Mouse (Mus musculus): ENCODE data around the gene Fubp1. TPM values are rescaled to one million over a fixed set of nuclear protein-coding genes. Genes with fewer than 3 reads are reported as not detected.
A peak's percentile ranks its signal among the peaks of the same experiment; 100 is the strongest.

Fubp1 gene
- 100 to 1,000 TPM; 158 to 202 TPM for total RNA-seq (2021)
- long read RNA-seq, experiment 1, full-length matches to known transcripts: 11 of 34 reads
- long read RNA-seq, experiment 1, partial matches to known transcripts: 2 of 34 reads
- long read RNA-seq, experiment 1, other reads (novel, unspliced or antisense): 21 of 34 reads
- long read RNA-seq, experiment 2, full-length matches to known transcripts: 19 of 49 reads
- long read RNA-seq, experiment 2, partial matches to known transcripts: 12 of 49 reads
- long read RNA-seq, experiment 2, other reads (novel, unspliced or antisense): 18 of 49 reads

DNA sequence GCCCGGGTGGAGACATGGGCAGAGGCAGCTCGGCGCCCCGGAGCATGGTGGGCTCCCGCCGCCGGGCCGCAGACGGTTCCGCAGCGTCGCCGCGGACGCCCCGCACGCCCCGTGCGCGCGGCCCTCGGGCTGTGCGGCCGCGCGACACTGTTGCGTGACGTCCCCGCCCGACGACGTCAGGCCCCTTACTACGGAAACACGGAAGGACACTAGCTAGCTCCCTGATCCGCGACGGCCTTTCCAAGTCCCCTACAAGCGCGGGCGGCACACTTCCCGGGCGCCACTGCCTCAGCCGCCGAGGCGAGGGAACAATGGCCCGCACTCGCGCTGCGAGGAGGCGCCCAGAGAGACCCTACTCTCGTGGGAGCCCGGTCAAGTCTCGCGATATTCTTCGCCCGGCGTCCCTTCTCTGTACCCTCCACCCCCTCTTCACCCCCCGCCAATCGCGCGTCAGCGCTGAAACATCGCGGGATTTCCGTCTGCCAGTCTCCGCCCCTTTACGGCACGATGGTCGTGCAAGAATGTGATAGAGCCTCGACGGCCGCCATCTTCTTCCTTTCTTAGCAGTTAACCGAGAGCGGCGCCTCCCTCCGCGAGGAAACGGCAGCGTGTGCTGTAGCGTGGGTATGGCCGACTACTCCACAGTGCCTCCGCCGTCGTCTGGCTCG, at the start of gene Fubp1, which contains the start of gene Dnajb4:
TSS of gene Fubp1 (plus strand) at position 456 of the 668 bp plus-strand sequence.
TSS of gene Dnajb4 (minus strand) at position 336 of the 668 bp plus-strand sequence.
- DNase-seq (ENCODE audit: low spot score in 2 of 2): peak; percentile 100

GRCm38 (mm10) chr3:152160607-152161006, 49.6 kb upstream of the Fubp1 start:
- DNase-seq (ENCODE audit: low spot score in 2 of 2): no peak

GRCm38 (mm10) chr3:152163320-152163719, 46.9 kb upstream of the Fubp1 start:
- DNase-seq (ENCODE audit: low spot score in 2 of 2): no peak

- DNase-seq (ENCODE audit: low spot score in 2 of 2): no peak
These were observed 45.2 kb upstream of the Fubp1 start for GRCm38 (mm10) chr3:152165014-152165350.

DNA sequence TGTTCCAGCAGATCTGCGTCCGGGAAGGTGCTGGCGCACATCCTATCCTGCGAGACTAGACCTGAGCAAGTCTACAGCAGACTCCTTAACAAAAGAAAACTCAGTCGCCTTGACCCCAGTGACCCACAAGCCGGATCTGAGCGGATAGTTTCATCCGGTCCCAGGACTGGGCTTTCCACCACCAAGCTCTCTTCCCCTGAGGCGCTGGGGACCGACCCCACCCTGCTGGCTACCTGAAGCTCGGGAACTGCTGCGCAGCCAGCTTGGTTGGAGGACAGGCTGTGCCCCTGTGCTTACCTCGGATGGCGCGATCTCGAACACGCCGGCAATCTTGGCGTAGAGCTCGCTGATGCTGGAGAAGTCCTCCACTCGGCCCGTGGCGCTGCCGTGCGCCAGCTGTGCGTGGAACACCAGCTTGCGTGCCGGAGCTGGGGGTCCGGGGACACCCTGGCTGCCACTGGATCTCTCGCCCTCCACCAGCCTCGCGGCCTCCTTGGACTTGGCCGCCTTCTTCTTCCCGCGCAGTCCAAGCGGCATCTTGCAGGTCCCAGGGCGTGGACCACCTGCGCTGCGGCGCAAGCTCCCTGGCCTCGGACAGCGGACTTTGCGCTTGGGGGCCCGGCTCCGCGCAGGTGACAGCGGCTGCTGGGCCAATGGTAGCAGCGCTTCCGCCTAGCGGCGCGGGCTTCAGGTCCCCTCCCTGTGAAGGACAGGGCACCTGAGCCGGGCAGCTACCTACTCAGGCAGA, 44.7 kb upstream of the Fubp1 start:
- peak in 1 of 2 experiments; percentile 13 for DNase-seq (ENCODE audit: low spot score in 2 of 2)

DNA sequence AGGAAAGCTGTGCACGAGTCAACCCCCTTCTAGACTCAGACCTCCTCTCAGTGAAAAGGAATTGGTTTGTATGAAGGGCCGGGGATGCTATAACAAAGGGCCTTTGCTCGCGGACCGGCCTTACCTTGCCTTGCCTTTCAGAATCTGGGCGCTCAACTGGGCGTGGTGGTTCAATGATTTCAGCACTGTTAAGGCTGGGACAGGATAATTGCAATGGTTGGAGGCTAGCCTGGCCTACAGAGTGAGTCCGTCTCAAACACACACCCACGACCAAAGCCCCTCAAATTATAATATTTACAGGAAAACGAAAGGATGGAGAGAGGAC, 44.2 kb upstream of the Fubp1 start, which contains the start of gene Gipc2:
TSS of gene Gipc2 (minus strand) at position 132 of the 325 bp plus-strand sequence.
- no peak for DNase-seq (ENCODE audit: low spot score in 2 of 2)

DNA sequence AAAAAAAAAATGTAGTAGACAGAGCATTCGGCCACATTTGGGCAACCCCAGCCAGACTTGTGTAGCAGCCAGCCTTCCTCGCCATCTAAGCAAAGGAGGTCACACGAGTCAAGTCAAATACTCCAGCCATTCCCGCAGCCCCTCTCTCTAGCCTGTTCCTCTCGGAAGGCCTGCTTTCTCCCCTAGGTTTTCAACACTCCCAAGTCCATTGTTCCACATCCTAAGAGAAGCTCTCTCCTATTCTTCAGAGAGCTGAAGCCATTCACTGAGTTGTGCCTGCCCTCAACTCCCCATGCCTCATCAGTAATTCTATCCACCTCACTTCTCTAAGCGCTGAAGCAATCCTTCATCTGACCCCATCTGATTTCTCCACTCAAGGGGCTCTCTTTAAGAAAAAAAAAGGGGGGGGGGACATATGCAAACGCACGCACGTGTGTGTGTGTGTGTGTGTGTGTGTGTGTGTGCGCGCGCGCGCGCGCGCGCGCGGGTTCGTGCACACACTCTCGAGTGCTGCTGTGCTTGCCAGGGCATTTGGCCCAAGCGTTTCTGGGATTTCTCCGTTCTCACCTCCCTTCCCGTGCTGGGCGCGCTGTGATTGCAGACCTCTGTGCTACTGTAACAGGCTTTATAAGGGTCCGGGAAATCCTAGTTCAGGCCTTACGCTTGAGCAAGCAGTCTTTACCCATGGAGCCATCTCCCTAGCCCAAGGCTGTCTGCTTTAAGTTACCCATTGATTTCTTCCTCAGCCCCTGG, 43.3 kb upstream of the Fubp1 start:
- DNase-seq (ENCODE audit: low spot score in 2 of 2): no peak

- no peak for DNase-seq (ENCODE audit: low spot score in 2 of 2)
These were observed 42.2 kb upstream of the Fubp1 start for GRCm38 (mm10) chr3:152168007-152168406.

- DNase-seq (ENCODE audit: low spot score in 2 of 2): no peak
These were observed 39.8 kb upstream of the Fubp1 start for GRCm38 (mm10) chr3:152170407-152170806.

DNA sequence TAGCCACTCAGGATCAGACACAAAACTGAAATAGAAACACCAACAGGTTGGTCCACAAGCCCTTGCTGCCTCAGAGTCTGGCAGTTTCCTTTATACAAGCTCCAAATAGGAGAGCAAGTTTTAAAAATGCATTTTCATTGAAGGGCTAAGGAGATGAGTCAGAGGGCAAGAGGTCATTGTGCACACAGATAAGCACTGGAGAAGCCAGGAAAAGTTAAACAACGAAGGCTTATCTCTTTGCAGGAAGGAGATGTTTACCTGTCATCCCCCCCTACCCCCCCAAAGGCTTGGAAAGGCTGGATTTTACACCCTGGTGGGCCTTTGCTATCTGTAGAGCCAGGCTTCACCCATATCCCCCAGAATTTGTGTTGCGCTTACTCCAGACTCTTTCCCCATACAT, 39.0 kb upstream of the Fubp1 start:
- DNase-seq (ENCODE audit: low spot score in 2 of 2): no peak

- no peak for DNase-seq (ENCODE audit: low spot score in 2 of 2)
These were observed 38.4 kb upstream of the Fubp1 start for GRCm38 (mm10) chr3:152171862-152172261.

GRCm38 (mm10) chr3:152172322-152172935, 37.8 kb upstream of the Fubp1 start:
- DNase-seq (ENCODE audit: low spot score in 2 of 2): no peak

- no peak for DNase-seq (ENCODE audit: low spot score in 2 of 2)
These were observed 31.4 kb upstream of the Fubp1 start for GRCm38 (mm10) chr3:152178816-152179215.

DNA sequence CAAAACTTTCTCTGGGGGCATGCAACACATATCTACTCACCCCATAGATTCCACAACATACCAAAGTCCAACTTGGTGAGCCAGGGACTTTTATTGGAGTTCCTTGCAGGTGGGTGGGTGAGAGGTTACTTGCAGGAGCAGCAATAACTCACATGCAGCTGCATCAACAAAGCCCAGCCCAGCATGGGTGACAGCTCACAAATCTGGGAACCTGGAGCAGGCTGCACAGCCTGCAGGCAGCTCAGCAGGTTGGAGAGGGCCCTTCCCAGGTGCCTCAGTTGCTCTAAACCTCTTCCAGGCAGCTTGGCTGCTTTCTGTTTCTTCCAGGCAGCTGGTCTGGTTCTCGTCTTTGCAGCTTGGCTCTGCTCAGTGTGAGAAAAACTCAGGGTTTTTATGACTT, 30.9 kb upstream of the Fubp1 start:
- no peak for DNase-seq (ENCODE audit: low spot score in 2 of 2)

DNA sequence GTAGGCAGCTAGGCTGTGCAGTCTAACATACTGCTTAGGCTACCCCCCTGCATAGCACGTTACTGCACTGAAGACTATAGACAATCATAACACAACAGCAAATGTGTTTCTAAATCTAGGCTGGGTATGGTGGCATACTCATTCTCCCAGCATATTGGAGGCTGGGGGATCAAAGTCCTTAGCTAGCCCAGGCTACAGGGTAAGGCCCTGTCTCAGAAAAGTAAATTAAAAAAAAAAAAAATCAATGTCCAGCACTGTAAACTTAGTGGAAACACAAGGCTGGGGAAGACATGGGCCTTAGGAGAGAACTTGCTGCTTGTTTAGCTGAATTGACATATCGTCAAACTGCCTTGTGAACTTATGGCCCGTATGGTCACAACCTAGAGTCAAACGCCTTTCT, 29.6 kb upstream of the Fubp1 start:
- no peak for DNase-seq (ENCODE audit: low spot score in 2 of 2)

DNA sequence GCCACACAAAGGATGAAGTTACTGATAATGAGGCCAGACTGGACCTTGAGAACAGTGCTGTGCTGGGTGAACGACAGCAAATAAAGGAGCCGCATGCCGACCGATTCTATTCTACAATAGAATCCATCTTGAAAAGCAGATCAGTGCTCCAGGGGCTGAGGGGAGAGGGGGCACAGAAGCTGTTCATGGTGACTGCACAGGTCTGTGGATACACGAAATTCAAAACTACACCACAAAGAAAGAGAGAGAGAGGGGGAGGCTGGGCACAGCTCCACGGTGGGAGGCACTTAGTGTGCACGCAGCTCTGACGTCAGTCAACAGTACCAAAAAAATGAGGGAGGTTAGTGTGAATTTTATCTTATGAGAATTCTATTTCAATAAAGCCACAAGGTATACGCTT, 26.7 kb upstream of the Fubp1 start:
- DNase-seq (ENCODE audit: low spot score in 2 of 2): no peak

DNA sequence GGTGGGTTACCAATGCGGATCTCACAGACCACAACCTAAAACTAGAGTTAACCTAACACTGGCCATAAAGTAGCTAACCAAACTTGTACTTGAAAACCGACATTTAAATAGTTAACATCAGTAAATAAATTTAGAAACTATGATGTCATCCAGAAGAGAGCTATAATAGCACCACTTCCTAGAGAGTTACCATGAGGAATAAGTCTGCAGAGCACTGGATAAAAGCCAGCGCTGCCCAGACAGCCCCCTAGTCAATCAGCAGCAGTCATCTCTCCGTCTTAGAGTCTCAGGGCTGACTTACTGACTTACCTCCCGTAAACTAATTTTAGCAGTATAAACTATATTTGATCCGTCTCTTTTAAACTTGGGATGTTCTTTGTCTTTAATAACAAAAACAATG, 24.1 kb upstream of the Fubp1 start:
- no peak for DNase-seq (ENCODE audit: low spot score in 2 of 2)

- DNase-seq (ENCODE audit: low spot score in 2 of 2): no peak
These were observed 20.9 kb upstream of the Fubp1 start for GRCm38 (mm10) chr3:152189306-152189705.

DNA sequence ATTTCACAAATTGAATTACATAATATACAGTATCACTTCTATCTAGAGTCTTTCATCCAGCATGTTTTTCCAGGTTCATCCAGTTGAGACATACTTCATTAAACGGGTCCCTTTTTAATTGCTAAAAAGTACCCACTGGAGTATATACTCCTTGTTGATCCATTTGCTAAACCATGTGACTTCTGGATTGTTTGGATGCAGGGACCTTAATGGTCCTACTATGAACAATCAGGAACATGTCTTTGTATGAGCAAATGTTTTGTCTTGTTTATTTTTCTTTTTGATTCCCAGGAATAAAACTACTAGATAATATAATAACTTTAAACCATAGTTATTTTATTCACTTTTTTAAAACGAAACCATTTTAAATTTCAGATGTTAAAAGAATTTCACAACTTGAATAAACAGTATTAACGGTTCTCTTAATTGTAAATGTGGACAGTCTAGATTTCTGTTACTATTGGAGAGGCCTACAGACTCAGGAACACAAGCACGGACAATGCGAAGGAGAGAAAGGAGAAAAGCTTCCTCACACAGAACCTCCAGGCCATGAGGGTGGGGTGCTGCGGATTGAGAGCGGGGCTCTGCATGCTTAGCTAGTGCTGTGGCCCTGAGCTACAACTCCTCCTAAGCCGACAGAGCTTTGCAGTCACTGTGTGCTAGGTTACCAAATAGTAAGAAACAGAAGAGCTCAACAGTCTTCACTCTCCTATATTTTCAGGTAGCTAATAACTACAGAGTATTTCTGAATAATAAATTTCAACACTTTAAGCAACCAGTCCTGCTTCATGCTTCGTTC, 19.3 kb upstream of the Fubp1 start:
- no peak for DNase-seq (ENCODE audit: low spot score in 2 of 2)

- no peak for DNase-seq (ENCODE audit: low spot score in 2 of 2)
These were observed 18.4 kb upstream of the Fubp1 start for GRCm38 (mm10) chr3:152191791-152192237.

Measured in adrenal gland, postnatal 4 days (tissue).